Mouse (Mus musculus) C2C12 (cell line): Measurements from ENCODE around the gene Nhsl2. TPM values are rescaled to one million over a fixed set of nuclear protein-coding genes. Genes with fewer than 3 reads are reported as not detected.

Source experiments
- H3K27me3 ChIP-seq: one replicate; pipeline ENCODE4 v1.6.1; 2011; ENCODE audit not compliant: control insufficient read depth, insufficient read depth, insufficient read length
- H3K36me3 ChIP-seq: one replicate; pipeline ENCODE4 v1.6.1; 2011; ENCODE audit not compliant: control insufficient read depth, insufficient read depth
- H3K4me3 ChIP-seq: one replicate; pipeline ENCODE4 v1.5.1; 2011; ENCODE audit warnings: mild to moderate bottlenecking, control low read depth; ENCODE audit not compliant: poor library complexity, insufficient read depth, severe bottlenecking
- H3K79me2 ChIP-seq: one replicate; pipeline ENCODE4 v1.6.1; 2011; ENCODE audit not compliant: control insufficient read depth, insufficient read depth
- H3K79me3 ChIP-seq: one replicate; pipeline ENCODE4 v1.6.1; 2011; ENCODE audit warnings: low read depth, control low read depth
- H3ac ChIP-seq: one replicate; pipeline ENCODE3; 2011; ENCODE audit warnings: low read depth; ENCODE audit not compliant: control insufficient read depth, insufficient read length
- CEBPB ChIP-seq: IDR thresholded peaks from one replicate; pipeline ENCODE4 v1.6.1; 2011; ENCODE audit warnings: low read depth, mild to moderate bottlenecking, control low read depth, moderate library complexity
- CTCF ChIP-seq: IDR thresholded peaks from one replicate; pipeline ENCODE4 v1.5.1; 2011; ENCODE audit not compliant: control insufficient read depth, insufficient read depth, insufficient read length
- FOSL1 ChIP-seq: IDR thresholded peaks from one replicate; pipeline ENCODE4 v1.8.0; 2011; ENCODE audit warnings: mild to moderate bottlenecking, low read length; ENCODE audit not compliant: poor library complexity, insufficient read depth, severe bottlenecking
- MAX ChIP-seq: IDR thresholded peaks from one replicate; pipeline ENCODE4 v1.6.1; 2011; ENCODE audit warnings: mild to moderate bottlenecking, control low read depth
- MYOD1 ChIP-seq: IDR thresholded peaks from one replicate; pipeline ENCODE4 v1.6.1; 2011; ENCODE audit warnings: low read depth; ENCODE audit not compliant: control insufficient read depth, insufficient read length
- MYOG ChIP-seq: IDR thresholded peaks from one replicate; pipeline ENCODE4 v1.6.1; 2011; ENCODE audit not compliant: control insufficient read depth, insufficient read length; ENCODE audit errors: extremely low read depth
- USF1 ChIP-seq: IDR thresholded peaks from one replicate; pipeline ENCODE4 v1.6.1; 2011; ENCODE audit warnings: low read depth, mild to moderate bottlenecking, control low read depth, moderate library complexity
- polyA plus RNA-seq: library from polyadenylated mRNA; unstranded; fragments of >200 nt; fragmentation: generic; extraction: Trizol; gene quantifications from one replicate; pipeline ENCODE4 v1.2.1, GENCODE M21; 2012; ENCODE audit warnings: missing spikeins

Nhsl2 gene
- polyA plus RNA-seq, 1 experiment: 0.26 TPM

DNA sequence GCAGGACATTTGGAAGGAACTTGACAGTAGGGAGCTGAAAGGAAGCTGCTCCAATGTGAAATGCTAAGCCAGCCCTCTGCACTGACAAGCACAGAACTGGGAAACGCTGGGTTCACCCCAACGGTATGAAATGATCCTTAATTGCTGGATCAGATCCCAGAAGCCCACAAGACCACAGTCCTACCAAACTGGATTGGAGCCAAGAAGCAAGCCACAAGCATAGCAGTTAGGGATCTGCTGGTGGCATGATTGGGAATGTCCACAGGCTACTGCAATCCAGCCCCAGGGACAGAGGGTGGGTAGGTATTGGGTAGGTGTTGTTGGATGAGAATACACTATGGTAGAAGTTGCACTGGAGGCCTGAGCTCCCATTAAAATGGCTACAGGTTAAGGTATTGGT, 94.6 kb downstream of the Nhsl2 start:
- no peaks in the 10 kb centered on the region for H3K27me3 ChIP-seq
- H3K79me2 ChIP-seq: no peaks in the 10 kb centered on the region
- TF ChIP-seq FOSL1 (no peak), CTCF (no peak)
- H3K36me3 ChIP-seq: no peaks in the 10 kb centered on the region
- no peak overlapping the region for H3ac ChIP-seq
- H3K79me3 ChIP-seq: no peaks in the 10 kb centered on the region
- H3K4me3 ChIP-seq: no peak overlapping the region

DNA sequence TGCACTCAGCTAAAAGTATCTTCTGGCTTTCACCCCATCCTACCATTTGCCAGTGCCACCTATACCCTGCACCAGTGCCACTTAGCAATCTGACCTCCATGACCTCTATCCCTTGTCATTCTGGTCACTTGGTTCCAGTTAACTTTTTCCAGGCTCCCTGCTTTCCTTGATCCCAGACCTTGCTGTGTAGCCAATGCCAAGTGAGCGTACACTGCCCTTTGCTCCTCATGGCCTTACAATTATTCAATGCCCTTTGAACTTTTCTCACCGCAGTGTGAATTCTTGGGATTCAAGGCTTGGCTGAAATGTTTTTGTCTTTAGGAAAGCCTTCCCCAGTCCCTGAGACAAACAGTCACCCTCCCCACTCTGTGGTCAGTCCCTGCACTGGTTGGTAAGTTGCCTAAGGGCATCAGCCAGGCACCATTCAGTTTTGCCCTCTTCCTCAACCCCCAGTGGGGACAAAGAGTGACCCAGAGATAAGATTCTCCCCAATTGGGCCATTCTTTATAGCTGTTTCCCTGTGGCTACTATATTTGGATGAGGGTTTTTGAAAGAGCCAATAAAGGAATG, 95.7 kb downstream of the Nhsl2 start:
- Histone ChIP-seq H3K4me3 (no peak overlapping the region), H3K79me2 (no peaks in the 10 kb centered on the region), H3ac (no peak overlapping the region), H3K36me3 (no peaks in the 10 kb centered on the region), H3K27me3 (no peaks in the 10 kb centered on the region), H3K79me3 (no peaks in the 10 kb centered on the region)
- TF ChIP-seq CTCF (no peak), CEBPB (no peak), MAX (no peak)

DNA sequence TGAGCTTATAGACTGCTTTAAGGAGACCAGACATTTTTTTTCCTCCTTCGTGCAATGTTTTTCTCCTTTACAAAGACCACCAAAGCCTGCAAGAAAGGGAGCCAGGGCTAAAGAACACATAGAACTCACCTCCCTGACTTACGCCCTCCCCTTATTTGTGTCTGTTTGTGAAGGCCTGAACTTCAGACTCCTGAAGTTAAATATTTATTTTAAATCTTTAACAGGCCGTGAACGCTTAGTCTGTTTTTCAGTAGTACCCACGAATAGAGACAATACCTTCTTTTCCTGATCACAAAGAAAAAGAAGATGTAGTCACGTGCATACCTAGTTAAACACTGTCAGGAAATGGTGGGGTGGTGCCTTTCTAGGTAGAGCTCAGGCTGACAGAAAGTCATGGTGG, 103.3 kb downstream of the Nhsl2 start:
- H3K36me3 ChIP-seq: no peaks in the 10 kb centered on the region
- no peaks in the 10 kb centered on the region for H3K27me3 ChIP-seq
- no peak overlapping the region for H3K4me3 ChIP-seq
- no peak overlapping the region for H3ac ChIP-seq
- no peaks in the 10 kb centered on the region for H3K79me3 ChIP-seq
- no peak for TF ChIP-seq FOSL1
- TF ChIP-seq CTCF: no peak
- no peak for TF ChIP-seq MYOG
- no peak for TF ChIP-seq MYOD1
- TF ChIP-seq MAX: no peak
- TF ChIP-seq CEBPB: no peak
- no peak for TF ChIP-seq USF1
- no peaks in the 10 kb centered on the region for H3K79me2 ChIP-seq

GRCm38 (mm10) chrX:101953256-101953655, 104.1 kb downstream of the Nhsl2 start:
- no peak overlapping the region for H3ac ChIP-seq
- H3K27me3 ChIP-seq: no peaks in the 10 kb centered on the region
- no peaks in the 10 kb centered on the region for H3K79me3 ChIP-seq
- H3K79me2 ChIP-seq: no peaks in the 10 kb centered on the region
- no peak for TF ChIP-seq CEBPB
- TF ChIP-seq FOSL1: no peak
- no peak for TF ChIP-seq MAX
- TF ChIP-seq USF1: no peak
- TF ChIP-seq MYOD1: no peak
- no peak for TF ChIP-seq CTCF
- TF ChIP-seq MYOG: no peak
- no peak overlapping the region for H3K4me3 ChIP-seq
- no peaks in the 10 kb centered on the region for H3K36me3 ChIP-seq

- TF ChIP-seq CTCF: peak; percentile 81
- TF ChIP-seq MAX: peak; percentile 21
- no peak for TF ChIP-seq USF1
- Histone ChIP-seq H3K27me3 (no peaks in the 10 kb centered on the region), H3ac (no peak overlapping the region), H3K36me3 (no peaks in the 10 kb centered on the region), H3K79me2 (no peaks in the 10 kb centered on the region), H3K4me3 (no peak overlapping the region), H3K79me3 (no peaks in the 10 kb centered on the region)
Observed at GRCm38 (mm10) chrX:101953787-101954491, 104.8 kb downstream of the Nhsl2 start.

DNA sequence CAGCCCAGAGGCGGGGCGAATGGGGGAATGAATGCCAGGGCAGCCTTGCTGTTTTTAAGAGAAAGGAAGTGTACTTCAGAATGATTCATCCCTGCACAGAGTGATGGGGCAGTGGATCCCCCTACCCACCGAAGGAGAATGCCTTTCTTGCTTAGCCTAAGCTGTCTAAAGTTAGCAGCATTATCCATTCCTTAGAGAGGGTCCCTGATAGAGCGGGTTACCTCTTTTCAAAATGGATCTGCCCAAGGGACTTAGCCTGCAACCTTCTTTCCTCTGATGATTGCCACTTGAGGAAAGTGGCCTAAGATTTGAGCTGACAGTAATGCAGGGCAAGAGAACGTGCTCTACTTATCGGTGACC, 105.3 kb downstream of the Nhsl2 start:
- H3K79me2 ChIP-seq: no peaks in the 10 kb centered on the region
- no peak overlapping the region for H3K4me3 ChIP-seq
- no peaks in the 10 kb centered on the region for H3K79me3 ChIP-seq
- H3ac ChIP-seq: no peak overlapping the region
- no peaks in the 10 kb centered on the region for H3K27me3 ChIP-seq
- H3K36me3 ChIP-seq: no peaks in the 10 kb centered on the region
- TF ChIP-seq MAX (no peak), FOSL1 (no peak), CEBPB (no peak), MYOG (no peak), MYOD1 (no peak), CTCF (no peak), USF1 (no peak)
